Mouse (Mus musculus) central nervous system, embryonic 18 days (tissue): ENCODE measurements around the gene Haus3. TPM values are rescaled to one million over a fixed set of nuclear protein-coding genes. Genes with fewer than 3 reads are reported as not detected.

Source experiments
- polyA plus RNA-seq: library from polyadenylated mRNA; depleted of rRNA; stranded (reverse); fragments of >200 nt; gene quantifications from 2 replicates; pipeline ENCODE4 v1.2.3, GENCODE M21; 2012; rRNA removed

Gene Haus3
- 5.7 and 6.1 TPM in 2 replicates for polyA plus RNA-seq

DNA sequence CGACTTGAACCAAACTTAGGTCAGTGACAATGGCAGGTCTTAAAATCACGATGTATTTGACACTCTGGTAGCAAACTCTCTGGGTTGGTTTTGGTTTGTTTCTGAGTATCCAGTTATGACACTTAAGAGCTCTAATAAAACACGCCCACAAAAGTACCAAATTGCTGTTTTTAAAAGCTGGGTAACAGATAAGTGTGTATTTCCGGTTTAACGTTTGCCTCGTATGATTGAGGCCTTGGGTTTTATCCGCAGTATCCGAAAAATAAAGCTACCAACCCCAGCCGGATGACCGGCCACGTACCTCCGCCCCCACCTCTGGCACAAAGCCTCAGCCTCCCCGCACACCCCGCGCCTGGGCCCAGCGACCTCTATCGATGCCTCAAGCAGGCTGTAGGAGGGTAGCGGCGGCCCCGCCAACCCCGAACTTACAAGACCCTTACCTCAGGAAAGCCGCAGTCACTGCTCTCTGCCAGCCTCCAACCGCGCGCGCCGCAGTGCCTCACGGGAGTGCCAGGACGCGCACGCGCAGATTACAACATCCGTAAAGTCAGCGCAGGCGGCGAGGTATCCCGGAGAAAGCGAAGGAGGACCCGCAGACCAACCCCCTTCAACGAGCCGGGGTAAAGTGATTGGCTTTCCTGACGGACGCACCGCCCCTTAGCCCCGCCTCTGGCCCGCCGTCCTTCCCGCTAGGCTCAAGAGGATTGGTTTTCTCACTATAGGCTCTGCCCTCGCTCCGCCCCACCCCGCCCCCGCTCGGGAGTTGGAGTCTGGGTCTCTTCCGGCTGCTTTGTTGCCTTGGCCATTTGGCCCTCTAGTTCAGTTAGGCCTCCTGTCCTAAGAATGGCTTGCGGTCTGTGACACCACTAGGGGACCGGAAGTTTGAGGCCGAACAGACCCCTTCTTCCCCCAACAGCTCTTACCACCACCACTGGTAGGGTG is at the start of gene Haus3, which contains the start of gene Poln:
Haus3 (minus strand) TSS at position 578 of the 942 bp plus-strand sequence.
Poln (minus strand) TSS at position 499 of the 942 bp plus-strand sequence.

GRCm38 (mm10) chr5:34187601-34188316 is 18.4 kb upstream of the Haus3 start, which contains the start of gene Mxd4:
Gene Mxd4, minus strand, starts transcription at chr5:34187720.

Other genes with a start within 250 kb of the Haus3 start
- gene Nelfa, start 233.1 kb downstream of the Haus3 start, polyA plus RNA-seq: 39.1 and 41.6 TPM in 2 replicates
- gene Gm1673, start 186.1 kb downstream of the Haus3 start, polyA plus RNA-seq: 560 and 649 TPM in 2 replicates
- gene Nat8l, start 173.5 kb downstream of the Haus3 start, polyA plus RNA-seq: 17.2 and 19.2 TPM in 2 replicates
- gene Poln, start 79 bp downstream of the Haus3 start, polyA plus RNA-seq: 0.44 and 0.71 TPM in 2 replicates
- gene Mxd4, start 18.2 kb upstream of the Haus3 start, polyA plus RNA-seq: 81.3 and 85.4 TPM in 2 replicates
- gene Zfyve28, start 118.9 kb upstream of the Haus3 start, polyA plus RNA-seq: 9.0 and 9.5 TPM in 2 replicates
- 0.14 and 0.21 TPM in 2 replicates for gene Cfap99, start 119.1 kb upstream of the Haus3 start, polyA plus RNA-seq
- 108 TPM in 2 replicates for gene Rnf4, start 166.8 kb upstream of the Haus3 start, polyA plus RNA-seq
- 47.5 and 52.2 TPM in 2 replicates for gene Fam193a, start 200.4 kb upstream of the Haus3 start, polyA plus RNA-seq